Mouse (Mus musculus): Measurements from ENCODE around the gene Ppp4r1.

Ppp4r1 gene

GRCm38 (mm10) chr17:65742969-65743368 is 39.4 kb upstream of the Ppp4r1 start:
- peaks cover 15% of the 10 kb centered on the region; the same call in 1 of the 2 replicates for H3K9me3 ChIP-seq (ENCODE audit: low read length)
- no peaks in the 10 kb centered on the region for H3K36me3 ChIP-seq (ENCODE audit: insufficient read depth, low read length)
- H3K27me3 ChIP-seq (ENCODE audit: insufficient read depth, low read length) = no peaks in the 10 kb centered on the region
- no peak overlapping the region for H3K4me3 ChIP-seq (replicated peaks; ENCODE audit: low read length)
- no peak for TF ChIP-seq NANOG (IDR thresholded peaks at IDR 0.05; ENCODE audit: borderline replicate concordance, low read length)
- TF ChIP-seq POU5F1 (IDR thresholded peaks at IDR 0.05; ENCODE audit: borderline replicate concordance, low read length) = no peak
- TF ChIP-seq CTCF (conservative IDR thresholded peaks at IDR 0.05; ENCODE audit: low read length) = no peak
- H3K4me1 ChIP-seq (replicated peaks; ENCODE audit: low read depth, low read length) = peaks cover 70% of the 10 kb centered on the region

GRCm38 (mm10) chr17:65743664-65744330 is 38.6 kb upstream of the Ppp4r1 start:
- TF ChIP-seq NANOG (IDR thresholded peaks at IDR 0.05; ENCODE audit: borderline replicate concordance, low read length) (peak; percentile 30; the same call in 1 of the 2 replicates), CTCF (conservative IDR thresholded peaks at IDR 0.05; ENCODE audit: low read length) (no peak)
- Histone ChIP-seq H3K36me3 (ENCODE audit: insufficient read depth, low read length) (no peaks in the 10 kb centered on the region), H3K27me3 (ENCODE audit: insufficient read depth, low read length) (no peaks in the 10 kb centered on the region), H3K4me1 (replicated peaks; ENCODE audit: low read depth, low read length) (peaks cover 67% of the 10 kb centered on the region), H3K4me3 (replicated peaks; ENCODE audit: low read length) (peak overlapping the region; percentile 35), H3K9me3 (ENCODE audit: low read length) (peaks cover 15% of the 10 kb centered on the region; the same call in 1 of the 2 replicates)

- H3K27me3 ChIP-seq (ENCODE audit: insufficient read depth, low read length) = no peaks in the 10 kb centered on the region
- peaks cover 59% of the 10 kb centered on the region for H3K4me1 ChIP-seq (replicated peaks; ENCODE audit: low read depth, low read length)
- peaks cover 1% of the 10 kb centered on the region; the same call in 1 of the 2 replicates for H3K9me3 ChIP-seq (ENCODE audit: low read length)
- no peak for TF ChIP-seq POU5F1 (IDR thresholded peaks at IDR 0.05; ENCODE audit: borderline replicate concordance, low read length)
- no peak for TF ChIP-seq NANOG (IDR thresholded peaks at IDR 0.05; ENCODE audit: borderline replicate concordance, low read length)
- TF ChIP-seq CTCF (conservative IDR thresholded peaks at IDR 0.05; ENCODE audit: low read length) = no peak
- peak overlapping the region; percentile 32 for H3K4me3 ChIP-seq (replicated peaks; ENCODE audit: low read length)
- no peaks in the 10 kb centered on the region for H3K36me3 ChIP-seq (ENCODE audit: insufficient read depth, low read length)
Measured at GRCm38 (mm10) chr17:65746314-65746713, 36.1 kb upstream of the Ppp4r1 start.

GRCm38 (mm10) chr17:65748997-65749396 is 33.4 kb upstream of the Ppp4r1 start:
- Histone ChIP-seq H3K36me3 (ENCODE audit: insufficient read depth, low read length) (no peaks in the 10 kb centered on the region), H3K9me3 (ENCODE audit: low read length) (no peaks in the 10 kb centered on the region), H3K4me1 (replicated peaks; ENCODE audit: low read depth, low read length) (peaks cover 36% of the 10 kb centered on the region), H3K4me3 (replicated peaks; ENCODE audit: low read length) (no peak overlapping the region), H3K27me3 (ENCODE audit: insufficient read depth, low read length) (no peaks in the 10 kb centered on the region)
- TF ChIP-seq POU5F1 (IDR thresholded peaks at IDR 0.05; ENCODE audit: borderline replicate concordance, low read length) (no peak), CTCF (conservative IDR thresholded peaks at IDR 0.05; ENCODE audit: low read length) (no peak), NANOG (IDR thresholded peaks at IDR 0.05; ENCODE audit: borderline replicate concordance, low read length) (no peak)

- no peak for TF ChIP-seq POU5F1 (IDR thresholded peaks at IDR 0.05; ENCODE audit: borderline replicate concordance, low read length)
- TF ChIP-seq NANOG (IDR thresholded peaks at IDR 0.05; ENCODE audit: borderline replicate concordance, low read length) = no peak
- TF ChIP-seq CTCF (conservative IDR thresholded peaks at IDR 0.05; ENCODE audit: low read length) = no peak
- Histone ChIP-seq H3K9me3 (ENCODE audit: low read length) (no peaks in the 10 kb centered on the region), H3K27me3 (ENCODE audit: insufficient read depth, low read length) (no peaks in the 10 kb centered on the region), H3K4me3 (replicated peaks; ENCODE audit: low read length) (no peak overlapping the region), H3K36me3 (ENCODE audit: insufficient read depth, low read length) (no peaks in the 10 kb centered on the region), H3K4me1 (replicated peaks; ENCODE audit: low read depth, low read length) (peaks cover 35% of the 10 kb centered on the region)
Measured at GRCm38 (mm10) chr17:65749803-65750202, 32.6 kb upstream of the Ppp4r1 start.

GRCm38 (mm10) chr17:65750301-65750700 is 32.1 kb upstream of the Ppp4r1 start:
- H3K9me3 ChIP-seq (ENCODE audit: low read length) = no peaks in the 10 kb centered on the region
- no peaks in the 10 kb centered on the region for H3K27me3 ChIP-seq (ENCODE audit: insufficient read depth, low read length)
- H3K4me1 ChIP-seq (replicated peaks; ENCODE audit: low read depth, low read length) = peaks cover 33% of the 10 kb centered on the region
- peak; percentile 96 for TF ChIP-seq CTCF (conservative IDR thresholded peaks at IDR 0.05; ENCODE audit: low read length)
- no peak for TF ChIP-seq POU5F1 (IDR thresholded peaks at IDR 0.05; ENCODE audit: borderline replicate concordance, low read length)
- H3K36me3 ChIP-seq (ENCODE audit: insufficient read depth, low read length) = no peaks in the 10 kb centered on the region
- no peak overlapping the region for H3K4me3 ChIP-seq (replicated peaks; ENCODE audit: low read length)

GRCm38 (mm10) chr17:65753130-65753529 is 29.2 kb upstream of the Ppp4r1 start:
- Histone ChIP-seq H3K27me3 (ENCODE audit: insufficient read depth, low read length) (no peaks in the 10 kb centered on the region), H3K9me3 (ENCODE audit: low read length) (no peaks in the 10 kb centered on the region), H3K4me3 (replicated peaks; ENCODE audit: low read length) (no peak overlapping the region), H3K4me1 (replicated peaks; ENCODE audit: low read depth, low read length) (peaks cover 10% of the 10 kb centered on the region), H3K36me3 (ENCODE audit: insufficient read depth, low read length) (no peaks in the 10 kb centered on the region)
- TF ChIP-seq NANOG (IDR thresholded peaks at IDR 0.05; ENCODE audit: borderline replicate concordance, low read length) = no peak
- TF ChIP-seq POU5F1 (IDR thresholded peaks at IDR 0.05; ENCODE audit: borderline replicate concordance, low read length) = no peak
- no peak for TF ChIP-seq CTCF (conservative IDR thresholded peaks at IDR 0.05; ENCODE audit: low read length)

GRCm38 (mm10) chr17:65755857-65756256 is 26.5 kb upstream of the Ppp4r1 start:
- no peak for TF ChIP-seq POU5F1 (IDR thresholded peaks at IDR 0.05; ENCODE audit: borderline replicate concordance, low read length)
- TF ChIP-seq CTCF (conservative IDR thresholded peaks at IDR 0.05; ENCODE audit: low read length) = no peak
- no peak for TF ChIP-seq NANOG (IDR thresholded peaks at IDR 0.05; ENCODE audit: borderline replicate concordance, low read length)
- no peaks in the 10 kb centered on the region for H3K9me3 ChIP-seq (ENCODE audit: low read length)
- H3K4me3 ChIP-seq (replicated peaks; ENCODE audit: low read length) = no peak overlapping the region
- no peaks in the 10 kb centered on the region for H3K36me3 ChIP-seq (ENCODE audit: insufficient read depth, low read length)
- no peaks in the 10 kb centered on the region for H3K27me3 ChIP-seq (ENCODE audit: insufficient read depth, low read length)
- peaks cover 22% of the 10 kb centered on the region for H3K4me1 ChIP-seq (replicated peaks; ENCODE audit: low read depth, low read length)

GRCm38 (mm10) chr17:65757150-65757549 is 25.2 kb upstream of the Ppp4r1 start:
- Histone ChIP-seq H3K36me3 (ENCODE audit: insufficient read depth, low read length) (no peaks in the 10 kb centered on the region), H3K27me3 (ENCODE audit: insufficient read depth, low read length) (no peaks in the 10 kb centered on the region), H3K4me1 (replicated peaks; ENCODE audit: low read depth, low read length) (peaks cover 33% of the 10 kb centered on the region), H3K4me3 (replicated peaks; ENCODE audit: low read length) (no peak overlapping the region), H3K9me3 (ENCODE audit: low read length) (no peaks in the 10 kb centered on the region)
- TF ChIP-seq POU5F1 (IDR thresholded peaks at IDR 0.05; ENCODE audit: borderline replicate concordance, low read length) (no peak), NANOG (IDR thresholded peaks at IDR 0.05; ENCODE audit: borderline replicate concordance, low read length) (no peak), CTCF (conservative IDR thresholded peaks at IDR 0.05; ENCODE audit: low read length) (no peak)
